Mouse (Mus musculus) hindlimb bud, embryonic 11.5 days (tissue): ENCODE measurements around the gene Gm21732.
"Not testable (repeated sequence)": the region's sequence is repeated elsewhere in the genome, so short reads cannot be mapped to it uniquely, and the experiment has no call there.

Experiments used
- DNase-seq: peaks from one replicate; pipeline ENCODE4 v3.0.0-alpha.2; 2012; ENCODE audit warnings: low read depth, low spot score; ENCODE audit errors: extremely low spot score

The Gm21732 gene

GRCm38 (mm10) chrY:38575591-38575990 is at the start of gene Gm21732:
Gene Gm21732, minus strand, starts transcription at chrY:38575691.
- not testable (repeated sequence) for DNase-seq
